Mouse (Mus musculus) splenic B cell, adult 2 months (primary cell): ENCODE results near the gene 4930595M18Rik.

ENCODE experiments used
- DNase-seq: peaks from one replicate; pipeline ENCODE4 v3.0.0-alpha.2; 2011; ENCODE audit warnings: low read depth, low spot score
- H3K27me3 ChIP-seq: 2 replicates; pipeline ENCODE4 v1.6.1; 2012; ENCODE audit warnings: mild to moderate bottlenecking, low read length, moderate library complexity, mixed read lengths; ENCODE audit not compliant: control insufficient read depth, poor library complexity, insufficient read depth, severe bottlenecking
- H3K36me3 ChIP-seq: 2 replicates; pipeline ENCODE4 v1.6.1; 2012; ENCODE audit warnings: mild to moderate bottlenecking, low read length, moderate library complexity, mixed read lengths; ENCODE audit not compliant: control insufficient read depth, poor library complexity, insufficient read depth, severe bottlenecking

Gene 4930595M18Rik

GRCm38 (mm10) chrX:81458021-81458420 lies at the start of gene 4930595M18Rik:
TSS of gene 4930595M18Rik (minus strand) at chrX:81458121.
- H3K27me3 ChIP-seq, result no peaks in the 10 kb centered on the region
- no peak for DNase-seq
- no peaks in the 10 kb centered on the region for H3K36me3 ChIP-seq

GRCm38 (mm10) chrX:81472500-81472899 lies 14.6 kb upstream of the 4930595M18Rik start:
- H3K36me3 ChIP-seq, result no peaks in the 10 kb centered on the region
- no peaks in the 10 kb centered on the region for H3K27me3 ChIP-seq
- no peak for DNase-seq
